Mouse (Mus musculus) embryonic facial prominence, embryonic 11.5 days (tissue): ENCODE data around the gene Rfpl4. TPM values are rescaled to one million over a fixed set of nuclear protein-coding genes. Genes with fewer than 3 reads are reported as not detected.
A peak's percentile ranks its signal among the peaks of the same experiment; 100 is the strongest.
"Not testable (repeated sequence)": the region's sequence is repeated elsewhere in the genome, so short reads cannot be mapped to it uniquely, and the experiment has no call there.

Source experiments
- ATAC-seq: fragments of 200-750 bp; cut with Nextera tagmentation; replicated peaks from 2 replicates; pipeline ENCODE4 v1.8.0; 2017; ENCODE audit warnings: low read depth; ENCODE audit not compliant: insufficient number of reproducible peaks, low FRiP score, low TSS enrichment
- DNase-seq: peaks from one replicate; pipeline ENCODE4 v3.0.0-alpha.2; 2015; ENCODE audit warnings: low spot score
- H3K27ac ChIP-seq: fragments of 300-500 bp; sonication (generic); replicated peaks from 2 replicates; pipeline ENCODE4 v1.5.1; 2014; ENCODE audit warnings: mild to moderate bottlenecking, low read depth, low read length, control low read depth
- H3K27me3 ChIP-seq: fragments of 300-500 bp; sonication (generic); 2 replicates; pipeline ENCODE4 v1.6.1; 2014; ENCODE audit warnings: mild to moderate bottlenecking, low read length, moderate library complexity, mixed read lengths; ENCODE audit not compliant: control insufficient read depth, insufficient read depth
- H3K36me3 ChIP-seq: fragments of 300-500 bp; sonication (generic); replicated peaks from 2 replicates; pipeline ENCODE4 v1.6.1; 2014; ENCODE audit warnings: low read depth, mild to moderate bottlenecking, low read length, moderate library complexity, mixed read lengths; ENCODE audit not compliant: control insufficient read depth, insufficient read depth
- H3K4me1 ChIP-seq: fragments of 300-500 bp; sonication (generic); 2 replicates; pipeline ENCODE4 v1.6.1; 2014; ENCODE audit warnings: low read length, mixed read lengths; ENCODE audit not compliant: control insufficient read depth, insufficient read depth
- H3K4me2 ChIP-seq: fragments of 300-500 bp; sonication (generic); 2 replicates; pipeline ENCODE4 v1.6.1; 2014; ENCODE audit warnings: low read depth, mild to moderate bottlenecking, control low read depth, low read length, moderate library complexity
- H3K4me3 ChIP-seq: fragments of 300-500 bp; sonication (generic); 2 replicates; pipeline ENCODE4 v1.5.1; 2014; ENCODE audit warnings: low read depth, low read length, control low read depth
- H3K9ac ChIP-seq: fragments of 300-500 bp; sonication (generic); replicated peaks from 2 replicates; pipeline ENCODE4 v1.6.1; 2014; ENCODE audit warnings: mild to moderate bottlenecking, control low read depth, low read length
- H3K9me3 ChIP-seq: fragments of 300-500 bp; sonication (generic); replicated peaks from 2 replicates; pipeline ENCODE4 v1.6.1; 2016; ENCODE audit warnings: mild to moderate bottlenecking, low read length, inconsistent platforms, mixed read lengths; ENCODE audit not compliant: control insufficient read depth
- WGBS: fragments of 180-500 bp; shearing (Covaris S2); extraction: QIAGEN DNeasy Blood & Tissue Kit; methylation state at CpG from one replicate; pipeline ENCODE4 v1.1.7; 2014; 5-methylcytosine and 5-hydroxymethylcytosine counted together
- polyA plus RNA-seq: library from polyadenylated mRNA; unstranded; fragments of >200 nt; fragmentation: Nextera tagmentation; extraction: Ambion mirVana; gene quantifications from 2 replicates; pipeline ENCODE4 v1.2.1, GENCODE M21; 2014

The Rfpl4 gene
- polyA plus RNA-seq, 1 experiment from 2014 or later = not detected

- peak; percentile 50 for ATAC-seq
- H3K9ac ChIP-seq, H3K36me3 ChIP-seq, H3K27ac ChIP-seq, H3K27me3 ChIP-seq, H3K9me3 ChIP-seq, H3K4me1 ChIP-seq, DNase-seq: not testable (repeated sequence)
- WGBS = 42% methylated on average over 9 of the region's 13 CpGs
- peak overlapping the region; percentile 27; the same call in 1 of the 2 replicates for H3K4me2 ChIP-seq
- peak overlapping the region; percentile 98 for H3K4me3 ChIP-seq
Observed at GRCm38 (mm10) chr7:5079365-5080009, 37.3 kb downstream of the Rfpl4 start.

- Histone ChIP-seq H3K4me2 (no peak overlapping the region), H3K4me3 (no peak overlapping the region), H3K27me3 (no peaks in the 10 kb centered on the region), H3K4me1 (no peaks in the 10 kb centered on the region), H3K9ac (no peak overlapping the region), H3K36me3 (peaks cover 27% of the 10 kb centered on the region), H3K9me3 (no peaks in the 10 kb centered on the region), H3K27ac (no peak overlapping the region)
- ATAC-seq = no peak
- DNase-seq = no peak
- 95% methylated on average over 2 of the region's 2 CpGs for WGBS
Observed at GRCm38 (mm10) chr7:5076931-5077330, 39.8 kb downstream of the Rfpl4 start.

GRCm38 (mm10) chr7:5074984-5075383, 41.8 kb downstream of the Rfpl4 start:
- H3K4me3 ChIP-seq = no peak overlapping the region
- ATAC-seq = no peak
- H3K9ac ChIP-seq = no peak overlapping the region
- no peaks in the 10 kb centered on the region for H3K4me1 ChIP-seq
- 90% methylated on average over 5 of the region's 5 CpGs for WGBS
- DNase-seq = no peak
- no peak overlapping the region for H3K4me2 ChIP-seq
- no peaks in the 10 kb centered on the region for H3K27me3 ChIP-seq
- peaks cover 39% of the 10 kb centered on the region for H3K36me3 ChIP-seq
- no peaks in the 10 kb centered on the region for H3K9me3 ChIP-seq
- H3K27ac ChIP-seq = no peak overlapping the region

- Histone ChIP-seq H3K4me2 (no peak overlapping the region), H3K27me3 (no peaks in the 10 kb centered on the region), H3K4me1 (no peaks in the 10 kb centered on the region), H3K4me3 (no peak overlapping the region), H3K27ac (no peak overlapping the region), H3K9me3 (no peaks in the 10 kb centered on the region), H3K36me3 (peaks cover 45% of the 10 kb centered on the region), H3K9ac (no peak overlapping the region)
- ATAC-seq (no peak), DNase-seq (no peak)
- WGBS = 80% methylated on average over 1 of the region's 1 CpGs
Observed at GRCm38 (mm10) chr7:5073586-5073985, 43.2 kb downstream of the Rfpl4 start.

GRCm38 (mm10) chr7:5064886-5065285, 51.9 kb downstream of the Rfpl4 start:
- Histone ChIP-seq H3K4me1 (peaks cover 5% of the 10 kb centered on the region; the same call in 1 of the 2 replicates), H3K4me2 (no peak overlapping the region), H3K27me3 (no peaks in the 10 kb centered on the region), H3K9ac (no peak overlapping the region), H3K4me3 (no peak overlapping the region), H3K27ac (no peak overlapping the region), H3K36me3 (peaks cover 13% of the 10 kb centered on the region), H3K9me3 (no peaks in the 10 kb centered on the region)
- ATAC-seq (no peak), DNase-seq (no peak)
- 91% methylated on average over 6 of the region's 6 CpGs for WGBS

GRCm38 (mm10) chr7:5062360-5063001, 54.3 kb downstream of the Rfpl4 start:
- no peak; the same call in 1 of the 2 replicates for ATAC-seq
- Histone ChIP-seq H3K27me3 (no peaks in the 10 kb centered on the region; the same call in 1 of the 2 replicates), H3K4me3 (peak overlapping the region; percentile 74), H3K9ac (peak overlapping the region; percentile 78), H3K4me2 (peak overlapping the region; percentile 78), H3K4me1 (peaks cover 6% of the 10 kb centered on the region; the same call in 1 of the 2 replicates), H3K9me3 (no peaks in the 10 kb centered on the region), H3K27ac (peak overlapping the region; percentile 96), H3K36me3 (no peaks in the 10 kb centered on the region; the same call in 1 of the 2 replicates)
- peak; percentile 92 for DNase-seq
- WGBS = under 1% methylated on average over 51 of the region's 51 CpGs

- Histone ChIP-seq H3K36me3 (no peaks in the 10 kb centered on the region; the same call in 1 of the 2 replicates), H3K27ac (peak within 1 kb of the TSS; percentile 96), H3K9ac (peak within 1 kb of the TSS; percentile 78), H3K27me3 (peaks cover 2% of the 10 kb centered on the region; the same call in 1 of the 2 replicates), H3K4me3 (peak within 1 kb of the TSS; percentile 74), H3K4me1 (peaks cover 6% of the 10 kb centered on the region; the same call in 1 of the 2 replicates), H3K4me2 (peak within 1 kb of the TSS; percentile 82), H3K9me3 (no peaks in the 10 kb centered on the region)
- DNase-seq (peak; percentile 93), ATAC-seq (peak; percentile 85)
- under 1% methylated on average over 54 of the region's 65 CpGs for WGBS
Observed at GRCm38 (mm10) chr7:5061774-5062359, 54.9 kb downstream of the Rfpl4 start, which contains the start of gene U2af2. U2af2 (plus strand) TSS chr7:5062143.
